Mouse (Mus musculus): ENCODE measurements at regions not wholly inside any gene's neighbourhood (a gene's known extent, or its start where the extent isn't known, plus 50 kb on each side); places are given as distances from the start of the nearest gene placed in this dataset.
A peak's percentile ranks its signal among the peaks of the same experiment; 100 is the strongest.

DNA sequence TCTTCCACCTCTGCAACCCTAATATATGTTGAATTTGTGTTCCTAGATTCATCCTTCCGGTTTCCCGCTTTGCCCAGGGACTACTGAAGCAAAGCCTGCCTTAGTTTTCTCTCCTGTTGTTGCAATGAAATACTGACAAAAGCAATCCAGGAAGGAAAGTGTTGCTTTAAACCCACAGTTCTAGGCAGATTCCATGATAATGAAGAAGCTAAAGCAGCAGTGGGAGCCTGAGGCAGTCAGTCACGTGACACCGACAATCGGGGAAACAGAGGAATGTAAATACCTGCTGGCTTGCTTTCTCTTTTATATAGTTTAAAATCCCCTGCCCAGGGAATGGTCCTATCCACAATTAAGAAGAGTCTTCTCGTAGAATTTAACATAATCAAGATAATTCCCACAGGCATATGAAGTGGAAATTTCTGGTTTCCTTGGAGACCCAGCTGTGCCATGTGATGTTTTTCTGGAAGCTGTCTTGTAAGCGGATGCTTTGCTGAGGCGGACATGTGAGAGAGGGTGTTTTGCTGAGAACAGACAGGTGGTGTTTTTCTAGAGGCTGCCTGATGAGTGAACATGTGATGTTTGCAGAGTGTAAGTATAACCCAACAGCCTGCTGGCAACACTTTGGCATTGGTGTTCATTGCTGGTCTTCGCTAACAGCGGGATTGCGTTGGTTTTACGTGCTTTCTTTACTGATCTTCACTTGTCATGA is 398.0 kb downstream of the Prim2 start:
- DNase-seq, result no peak

DNA sequence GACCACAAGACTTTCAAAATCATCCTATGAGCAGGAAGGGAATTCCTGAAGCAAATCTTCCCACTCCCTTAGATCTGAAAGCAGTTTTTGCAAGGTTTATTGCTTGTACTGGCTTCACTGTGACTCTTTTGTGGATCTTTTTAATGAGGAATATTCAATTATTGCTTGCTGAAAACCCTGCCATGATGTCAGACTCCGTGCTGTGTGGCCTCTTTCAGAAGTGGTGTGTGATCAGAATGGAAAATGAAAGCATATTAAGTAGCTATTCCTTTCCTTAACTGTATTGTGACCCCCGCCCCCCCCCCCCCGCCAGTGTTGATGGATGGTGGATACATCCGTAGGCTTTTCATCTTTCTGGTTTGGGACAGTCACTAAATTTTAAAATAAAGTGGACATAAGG is 400.4 kb downstream of the Prim2 start:
- DNase-seq, result no peak

DNA sequence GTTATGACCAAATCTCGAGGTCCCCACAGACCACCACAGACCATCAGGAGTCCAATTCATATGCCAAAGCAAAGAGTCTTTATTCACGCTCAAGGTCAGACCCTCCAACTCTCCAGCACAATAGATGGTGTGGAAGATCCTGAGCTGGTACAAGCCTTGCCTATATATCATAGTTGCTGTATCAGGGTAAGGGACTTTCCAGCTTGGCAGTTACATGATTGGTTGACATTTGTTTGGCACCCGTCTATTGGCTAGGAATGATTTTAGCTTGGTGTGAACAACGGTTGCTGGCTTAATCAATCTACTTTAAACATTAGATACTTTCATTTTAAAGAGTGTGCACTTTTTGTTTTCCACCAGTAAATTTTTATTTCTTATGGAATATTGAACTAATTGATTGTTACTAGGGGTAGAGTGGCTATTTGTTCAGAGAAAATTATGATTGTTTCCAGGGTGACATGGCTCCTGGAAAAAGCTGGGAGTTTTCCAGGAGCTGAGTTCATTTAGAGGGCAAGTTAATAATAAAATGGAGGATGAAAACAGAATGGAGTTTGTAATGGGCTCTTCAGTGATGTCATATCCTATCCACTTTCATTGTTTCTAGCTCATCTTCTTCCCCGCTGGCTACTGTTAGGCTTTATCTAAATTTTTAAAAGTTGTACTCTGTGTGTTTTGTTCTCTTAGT is 403.7 kb downstream of the Prim2 start:
- DNase-seq, result no peak

DNA sequence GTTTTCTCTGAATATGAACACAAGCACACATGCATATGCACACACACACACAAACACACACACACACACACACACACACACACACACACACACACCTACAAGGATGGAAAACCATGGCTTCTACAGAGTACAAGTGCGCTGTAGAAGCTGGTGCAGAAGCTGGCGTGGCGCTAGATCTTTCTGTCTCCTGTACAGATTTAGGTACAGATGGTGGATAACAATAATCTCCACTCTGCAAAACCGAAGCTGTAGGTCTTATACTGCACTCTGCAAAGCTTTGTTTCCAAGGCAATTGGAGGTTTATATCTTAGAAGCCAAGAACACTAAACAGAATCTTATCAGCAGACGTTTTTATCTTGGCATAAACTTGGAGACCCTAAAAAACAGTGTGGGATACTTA is 420.1 kb downstream of the Prim2 start:
- no peak for DNase-seq

DNA sequence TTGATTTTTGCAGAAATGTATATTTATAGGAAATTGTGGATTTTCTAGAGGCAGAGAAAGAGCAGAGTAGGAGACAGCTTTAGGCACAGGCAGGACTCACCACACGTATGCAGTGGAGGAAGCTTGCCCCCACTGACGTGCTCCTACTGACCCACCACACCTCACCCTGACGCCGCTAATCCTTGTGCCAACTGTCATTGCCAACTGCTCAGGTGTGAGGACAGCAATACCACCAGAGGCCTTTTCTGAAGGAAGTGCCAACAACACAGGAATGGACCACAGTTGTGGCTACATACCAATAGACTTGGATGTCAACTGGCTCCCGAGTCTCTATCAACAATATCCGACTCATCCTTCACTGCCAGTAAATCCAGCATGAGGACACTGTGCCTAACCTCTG is 422.5 kb downstream of the Prim2 start:
- DNase-seq, result no peak

DNA sequence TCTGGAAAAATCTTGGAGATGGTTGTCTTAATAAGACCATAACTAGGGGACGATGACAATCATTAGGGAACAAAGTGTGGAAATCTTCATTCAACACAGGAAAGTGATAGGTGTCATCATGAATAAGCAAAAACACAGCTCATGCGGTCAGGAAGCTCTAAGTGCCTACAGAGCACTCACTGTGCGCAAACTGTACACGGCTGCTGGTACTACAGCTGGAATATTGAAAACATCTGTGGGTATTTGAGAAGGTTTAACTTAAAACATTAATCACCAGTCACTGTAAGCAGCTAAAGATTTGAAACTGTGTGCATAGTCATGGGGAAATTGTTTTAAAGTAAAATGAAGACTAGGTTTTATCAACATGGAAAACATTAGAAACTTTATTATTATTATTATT is 424.4 kb downstream of the Prim2 start:
- no peak for DNase-seq

DNA sequence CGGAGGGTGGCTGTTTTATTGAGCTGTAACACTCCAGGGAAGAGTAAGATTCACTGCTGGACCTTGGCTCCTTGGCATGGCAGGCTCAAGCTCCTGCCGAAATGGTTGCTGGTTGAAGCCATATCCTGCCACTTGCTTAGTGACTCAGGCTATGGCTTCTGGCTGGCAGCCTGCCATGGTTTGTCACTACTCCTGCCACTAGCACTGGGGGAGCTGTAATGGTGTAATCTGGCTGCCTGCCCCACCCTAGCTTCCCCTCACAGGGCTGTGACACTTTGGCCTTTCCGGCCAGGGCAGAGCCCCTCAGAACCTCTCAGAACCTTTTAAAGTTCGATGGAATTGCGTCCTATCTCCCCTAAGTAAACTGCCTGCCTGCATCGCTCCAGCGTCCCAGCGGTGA is 424.9 kb downstream of the Prim2 start:
- no peak for DNase-seq

DNA sequence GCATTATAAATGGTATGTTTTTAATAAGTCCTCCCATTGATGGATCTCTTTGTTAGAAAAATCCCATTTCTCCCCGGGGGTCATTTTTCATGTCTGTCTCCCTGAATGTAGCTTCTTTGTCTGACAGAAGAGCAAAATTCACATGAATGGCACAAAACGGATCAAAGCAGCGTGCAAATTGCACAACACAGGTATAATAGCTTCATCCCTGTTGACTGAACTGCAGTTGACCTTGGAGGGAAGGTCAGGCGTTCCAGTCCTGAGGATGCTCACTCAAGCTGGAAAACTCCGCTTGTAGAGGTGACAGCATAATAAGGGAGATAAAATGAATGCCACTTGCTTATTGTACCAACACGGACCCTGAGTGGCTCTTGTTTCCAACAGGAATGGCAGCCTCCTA is 446.6 kb downstream of the Prim2 start:
- no peak for DNase-seq

DNA sequence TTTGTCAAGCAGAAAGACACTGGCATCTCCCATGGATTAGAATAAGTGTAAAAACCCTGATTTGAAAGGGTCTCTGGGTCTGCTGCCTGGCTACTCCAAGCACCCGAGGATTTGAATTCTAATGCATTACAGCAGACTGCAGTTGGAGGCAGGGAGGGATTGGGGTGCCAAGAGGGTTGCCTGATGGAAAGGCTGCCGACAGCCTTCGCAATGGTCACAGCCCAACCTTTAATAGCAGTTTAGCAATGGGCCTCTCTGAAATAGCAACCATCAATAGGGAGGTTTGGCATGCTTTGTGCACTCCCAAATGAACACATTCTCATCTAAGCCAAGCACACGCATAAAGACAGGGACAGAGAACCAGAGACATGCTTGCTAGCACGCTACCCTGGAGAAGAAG is 454.8 kb downstream of the Prim2 start:
- peak; percentile 1 for DNase-seq

DNA sequence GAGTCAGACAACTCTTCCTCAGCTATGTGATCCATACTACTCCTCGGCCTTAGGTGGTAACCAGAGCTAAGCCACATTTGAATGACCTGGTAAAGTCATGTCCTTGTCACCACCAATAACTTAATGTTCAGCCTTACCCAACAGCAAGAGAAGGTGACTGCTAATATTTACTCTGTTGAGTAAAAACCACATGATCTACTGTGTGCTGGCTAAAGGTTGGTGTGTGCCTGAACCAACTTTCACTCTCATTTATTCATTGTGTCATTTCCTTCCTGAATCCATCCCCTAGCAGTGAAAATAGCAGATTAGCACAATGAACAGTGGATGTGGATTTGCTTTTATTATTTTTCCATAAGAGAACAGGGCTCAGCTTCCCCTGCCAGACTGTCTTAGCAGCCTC is 455.2 kb downstream of the Prim2 start:
- no peak for DNase-seq

DNA sequence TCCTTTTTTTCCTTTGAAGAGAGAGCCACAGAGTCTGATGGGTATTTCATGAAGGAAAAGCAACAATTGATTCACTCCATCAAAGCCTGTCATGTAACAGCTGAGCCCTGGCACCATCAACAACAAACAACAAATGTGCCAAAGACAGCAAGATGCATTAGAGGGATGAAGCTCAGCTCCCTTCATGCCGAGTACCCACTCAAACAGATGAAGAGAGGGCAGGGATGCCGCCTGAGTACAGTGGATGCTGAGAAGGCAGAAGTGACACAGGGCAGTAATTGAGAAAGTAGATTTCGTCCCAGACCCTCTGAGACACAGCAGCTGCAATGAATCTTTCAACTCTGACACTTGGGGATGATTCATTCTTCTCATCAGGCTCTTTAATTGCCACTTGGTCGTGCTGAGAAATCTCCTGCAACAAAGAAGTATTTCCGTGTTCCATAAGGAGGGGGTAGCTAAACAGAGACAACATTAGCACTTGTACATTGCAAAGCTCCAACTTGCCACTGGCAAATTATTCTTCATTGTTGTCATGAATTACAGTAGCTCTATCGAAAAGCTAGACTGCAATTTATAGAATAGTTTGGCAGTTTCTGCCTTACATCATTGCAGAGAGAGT is 467.9 kb downstream of the Prim2 start:
- DNase-seq, result no peak

DNA sequence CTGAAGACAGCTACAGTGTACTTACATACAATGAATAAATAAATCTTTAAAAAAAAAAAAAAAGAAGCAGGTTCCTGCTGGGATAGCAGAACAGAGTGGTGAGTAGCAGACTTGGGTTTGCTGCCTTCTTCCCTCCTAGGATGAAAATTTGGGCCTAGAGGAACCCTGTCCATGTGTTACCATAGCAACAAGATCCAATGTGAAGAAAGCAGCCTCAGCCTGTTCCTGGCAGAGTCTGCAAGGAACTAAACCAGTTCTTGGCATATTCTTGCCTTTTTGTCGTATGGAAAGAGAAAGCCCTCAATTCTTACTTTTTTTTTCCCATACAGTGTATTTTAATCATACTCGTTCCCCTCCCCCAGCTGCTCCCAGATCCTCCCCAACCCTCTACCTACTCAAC is 474.5 kb downstream of the Prim2 start:
- no peak for DNase-seq

DNA sequence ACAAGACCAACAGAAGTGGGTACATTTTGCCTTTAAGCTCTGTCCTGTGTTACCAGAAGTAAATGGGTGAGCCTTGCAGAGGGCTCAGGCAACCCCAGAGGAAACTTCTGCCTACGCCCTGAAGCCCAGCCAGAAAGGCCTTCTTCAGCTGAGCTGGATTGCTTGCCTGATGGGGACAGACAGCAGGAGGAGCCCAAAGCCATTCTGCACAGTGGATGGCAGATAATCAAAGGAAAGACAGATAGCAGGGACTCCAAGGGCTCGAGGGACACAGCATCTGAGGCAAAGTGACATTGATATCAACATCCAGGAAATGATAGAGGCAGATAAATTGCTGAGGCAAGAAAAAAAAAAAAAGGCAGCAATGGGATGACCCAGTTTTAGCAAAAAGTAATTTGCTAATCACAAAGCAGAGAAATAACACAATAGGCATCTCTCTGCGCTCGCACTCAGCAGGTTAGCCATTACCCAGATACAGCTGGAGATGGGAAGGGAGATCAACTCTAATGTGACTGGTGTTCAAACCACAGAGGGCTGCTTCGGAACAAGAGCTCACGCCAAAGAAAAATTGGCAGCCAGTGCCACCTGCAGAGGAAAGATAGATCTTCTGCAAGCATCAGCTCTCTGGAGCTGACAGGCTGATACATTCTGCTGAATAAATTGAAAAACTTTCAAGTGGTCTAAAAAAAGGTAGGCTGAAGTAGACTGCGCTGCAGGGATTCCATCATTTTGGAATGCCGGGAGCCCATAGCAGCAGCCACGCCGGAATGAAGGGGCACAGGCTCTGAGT is 494.8 kb downstream of the Prim2 start:
- no peak for DNase-seq

DNA sequence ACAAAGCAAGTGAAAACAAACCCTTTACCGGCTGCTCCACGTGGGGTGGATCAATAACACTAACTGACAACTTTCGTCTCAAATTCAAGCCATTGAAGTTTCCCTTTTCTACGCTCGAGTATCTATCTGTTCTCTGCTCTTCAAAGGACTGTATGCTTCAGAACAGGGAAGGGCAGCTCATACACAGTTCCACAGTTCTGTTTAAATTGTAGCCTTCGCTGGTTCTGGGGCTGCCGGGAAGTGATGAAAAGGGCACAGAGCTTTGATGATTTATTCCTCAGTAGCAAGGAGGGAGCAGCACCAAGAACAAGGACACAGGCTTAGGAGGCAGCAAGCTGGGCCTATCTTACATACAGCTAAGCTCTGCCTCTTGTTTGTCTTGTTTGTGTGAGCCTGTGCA is 532.6 kb downstream of the Prim2 start:
- DNase-seq, result no peak

DNA sequence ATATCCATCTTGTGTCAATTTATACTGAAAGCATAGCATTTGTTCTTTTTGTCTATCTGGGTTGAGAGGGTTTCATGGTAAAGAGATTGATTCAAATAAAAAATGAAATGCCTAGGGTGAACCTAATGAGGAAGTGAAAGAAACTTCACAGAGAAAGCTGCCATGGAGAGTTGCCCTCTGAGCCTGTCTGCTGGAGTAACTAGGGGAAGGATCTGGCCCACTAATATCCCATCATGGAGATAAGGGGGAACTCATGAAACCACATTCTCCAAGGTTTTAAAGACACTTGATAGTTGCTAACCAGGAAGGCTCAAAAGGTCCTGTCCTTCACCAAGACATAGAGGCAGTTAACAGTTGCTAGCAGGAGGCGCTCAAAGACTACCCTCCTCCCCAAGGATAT is 539.2 kb downstream of the Prim2 start:
- DNase-seq, result no peak

DNA sequence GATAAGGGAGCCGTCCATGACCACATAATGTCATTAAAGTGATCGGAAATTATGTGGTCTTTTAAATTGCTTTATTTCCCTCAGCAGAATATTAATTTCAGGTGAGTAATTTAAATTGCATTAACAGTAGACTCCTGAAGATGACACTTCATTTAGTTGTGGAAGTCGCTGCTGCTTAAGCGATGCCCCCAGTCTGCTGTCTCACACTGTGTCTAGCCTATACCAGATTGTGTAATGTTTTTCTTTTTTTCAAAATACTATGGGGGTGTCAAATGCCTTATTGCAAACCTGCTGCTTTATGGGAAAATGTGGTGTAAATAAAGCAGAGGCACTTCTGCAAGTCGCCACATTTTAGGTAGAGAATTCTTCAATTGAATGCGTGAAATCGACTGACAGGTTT is 544.5 kb downstream of the Prim2 start:
- no peak for DNase-seq

DNA sequence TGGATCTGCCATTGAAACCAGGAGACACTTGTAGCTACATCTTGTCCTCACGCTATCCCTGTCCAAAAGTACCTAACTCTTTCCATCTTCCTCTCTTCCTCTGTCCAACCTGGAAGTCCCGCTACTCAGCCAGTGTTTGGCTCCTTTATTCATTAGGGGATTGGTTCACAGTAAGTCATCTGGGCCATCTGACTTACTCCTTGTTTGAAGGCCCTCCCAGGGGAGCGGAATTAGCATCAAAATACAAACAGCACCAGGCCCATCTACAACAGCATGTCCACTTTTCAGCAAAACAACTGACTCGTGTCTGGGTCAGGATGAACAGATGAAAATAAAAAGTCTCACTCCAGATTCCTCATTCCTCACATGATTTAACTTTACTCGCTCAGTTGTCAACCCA is 559.2 kb upstream of the Gm5415 start:
- DNase-seq, result no peak

DNA sequence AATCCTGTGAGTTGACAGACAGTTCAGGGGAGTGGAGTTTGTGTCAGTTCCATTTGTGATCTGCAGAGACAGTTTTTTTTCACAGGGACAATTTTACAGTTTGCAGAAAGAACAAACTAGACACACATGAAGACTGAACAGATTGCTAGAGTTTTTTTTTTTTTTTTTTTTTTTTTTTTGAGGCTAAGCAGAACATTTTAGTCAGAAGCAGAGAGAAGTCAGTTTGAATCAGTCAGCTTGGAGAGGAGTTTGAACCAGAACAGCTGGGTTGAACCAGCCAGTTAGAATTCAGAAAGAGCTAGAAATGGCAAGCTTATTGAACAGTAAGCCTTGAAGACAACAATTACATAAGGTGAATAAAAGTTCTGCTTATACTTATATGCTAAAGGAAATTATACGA is 557.2 kb upstream of the Gm5415 start:
- no peak for DNase-seq

DNA sequence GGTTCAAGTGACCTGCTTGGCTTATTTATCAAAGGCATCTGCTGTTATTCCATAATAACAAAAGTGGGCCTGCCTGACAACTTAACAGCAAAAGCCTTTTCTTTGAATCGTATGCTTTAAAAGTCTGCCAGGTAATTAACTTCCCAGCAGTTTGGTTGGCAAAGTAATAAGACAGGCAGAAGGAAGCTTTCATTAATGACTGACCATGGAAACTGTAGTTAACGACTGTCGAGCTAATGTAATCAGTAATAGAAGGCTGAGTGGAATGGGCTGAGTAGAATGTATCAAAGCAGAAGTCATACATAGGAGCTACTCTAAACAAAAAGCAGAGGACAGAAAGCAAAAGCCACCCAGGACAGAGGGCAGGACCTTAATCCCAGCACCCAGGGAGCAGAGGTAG is 551.0 kb upstream of the Gm5415 start:
- DNase-seq, result no peak

DNA sequence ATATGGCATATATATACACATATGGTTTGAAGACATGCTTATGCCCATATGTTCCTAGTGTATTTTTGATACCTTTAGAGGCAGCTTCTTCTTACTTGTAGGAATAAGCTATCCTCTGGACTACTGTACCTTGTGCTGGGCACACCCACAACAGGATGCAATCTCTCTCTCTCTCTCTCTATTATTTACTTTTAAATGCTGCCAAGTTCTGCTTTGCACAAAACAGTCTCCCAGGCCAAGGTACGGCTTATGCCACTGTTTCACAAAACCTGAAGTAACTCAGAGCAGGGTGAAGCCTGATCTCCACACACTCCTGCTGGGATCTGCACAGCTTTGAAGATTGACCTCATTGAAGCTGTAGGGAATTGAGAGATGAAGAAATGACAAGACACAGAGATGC is 549.8 kb upstream of the Gm5415 start:
- no peak for DNase-seq

DNA sequence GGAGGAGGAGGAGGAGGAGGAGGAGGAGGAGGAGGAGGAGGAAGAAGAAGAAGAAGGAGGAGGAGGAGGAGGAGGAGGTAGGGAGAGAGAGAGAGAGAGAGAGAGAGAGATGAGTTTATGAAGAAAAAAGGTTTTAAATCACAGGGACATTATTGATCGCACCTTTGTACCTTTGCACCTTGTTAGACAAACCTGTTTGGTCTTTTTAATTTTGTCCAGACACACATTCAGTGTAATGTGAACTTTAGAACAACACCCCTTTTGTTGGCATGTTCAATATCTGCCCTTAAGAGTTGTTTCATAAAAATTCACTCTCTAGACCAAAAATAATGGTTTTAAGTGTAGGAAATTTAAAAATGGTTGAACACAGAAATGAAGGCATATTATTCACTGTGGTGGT is 527.5 kb upstream of the Gm5415 start:
- no peak for DNase-seq

DNA sequence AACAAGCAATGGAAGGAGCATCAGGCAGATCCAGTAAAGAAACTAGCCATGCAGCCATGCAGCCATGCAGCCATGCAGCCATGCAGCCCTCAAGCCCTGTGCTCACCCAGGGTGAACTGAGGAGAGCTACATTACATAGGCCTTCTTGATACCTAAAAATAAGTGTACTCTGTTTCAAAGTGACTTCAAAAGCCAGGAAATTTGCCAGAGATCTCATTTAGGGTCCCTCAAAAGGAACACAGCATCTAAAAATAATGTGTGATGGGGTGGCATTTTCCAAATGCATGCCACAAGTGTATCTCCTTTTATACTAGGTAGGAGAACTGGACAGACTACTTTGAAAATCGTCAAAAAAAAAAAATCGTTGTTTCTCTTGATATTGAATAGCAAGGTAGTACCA is 510.9 kb upstream of the Gm5415 start:
- no peak for DNase-seq

DNA sequence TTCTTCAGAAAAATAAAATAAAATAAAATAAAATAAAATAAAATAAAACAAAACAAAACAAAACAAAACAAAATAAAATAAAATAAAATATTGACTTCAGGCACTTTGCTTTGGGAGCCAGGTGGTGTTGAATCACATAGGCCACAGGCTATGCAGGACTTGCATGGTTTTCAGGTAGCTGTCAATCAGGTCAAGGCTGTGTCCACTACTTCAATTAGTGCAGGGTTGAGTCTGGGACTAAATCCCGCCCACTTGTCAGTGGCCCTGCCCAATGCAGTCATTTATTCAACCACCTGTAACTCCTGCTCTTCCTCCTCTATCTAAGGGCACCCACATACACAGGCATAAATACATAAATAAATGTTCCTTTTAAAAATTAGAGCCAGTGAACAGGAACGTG is 497.3 kb upstream of the Gm5415 start:
- no peak for DNase-seq

DNA sequence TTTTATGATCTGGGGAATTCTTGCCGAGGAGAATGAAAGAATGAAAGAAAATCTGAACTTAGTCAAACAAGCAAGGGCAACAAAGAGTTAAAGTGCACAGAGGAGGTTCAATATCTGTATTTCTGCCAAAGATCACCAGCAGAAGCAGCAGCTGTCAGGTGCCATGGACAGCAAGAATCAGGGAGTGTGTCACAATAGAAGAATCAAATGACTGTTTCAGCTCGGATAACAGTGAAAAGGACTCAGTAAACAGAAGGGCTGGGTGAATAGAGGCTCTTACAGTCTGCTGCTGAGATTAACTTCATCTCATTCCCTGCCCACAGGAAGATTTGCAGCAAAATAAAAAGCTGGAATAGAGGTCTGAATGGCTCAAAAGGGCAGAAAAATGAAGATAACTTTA is 495.3 kb upstream of the Gm5415 start:
- DNase-seq, result peak; percentile 1

All from cerebellum, adult 9-10 months (tissue).